Mouse (Mus musculus) spleen, adult 2 months (tissue): ENCODE measurements around the gene Arhgef17.

ENCODE experiments used
- CTCF ChIP-seq: fragments of 200-500 bp; IDR thresholded peaks from 2 replicates; pipeline ENCODE4 v1.5.1; 2011; ENCODE audit warnings: mild to moderate bottlenecking, inconsistent platforms; ENCODE audit not compliant: insufficient read depth, insufficient read length, insufficient replicate concordance; ENCODE audit errors: extremely low read depth
- POLR2A ChIP-seq: fragments of 200-500 bp; IDR thresholded peaks from 2 replicates; pipeline ENCODE4 v1.6.1; 2011; ENCODE audit warnings: low read depth, low read length, inconsistent platforms

DNA sequence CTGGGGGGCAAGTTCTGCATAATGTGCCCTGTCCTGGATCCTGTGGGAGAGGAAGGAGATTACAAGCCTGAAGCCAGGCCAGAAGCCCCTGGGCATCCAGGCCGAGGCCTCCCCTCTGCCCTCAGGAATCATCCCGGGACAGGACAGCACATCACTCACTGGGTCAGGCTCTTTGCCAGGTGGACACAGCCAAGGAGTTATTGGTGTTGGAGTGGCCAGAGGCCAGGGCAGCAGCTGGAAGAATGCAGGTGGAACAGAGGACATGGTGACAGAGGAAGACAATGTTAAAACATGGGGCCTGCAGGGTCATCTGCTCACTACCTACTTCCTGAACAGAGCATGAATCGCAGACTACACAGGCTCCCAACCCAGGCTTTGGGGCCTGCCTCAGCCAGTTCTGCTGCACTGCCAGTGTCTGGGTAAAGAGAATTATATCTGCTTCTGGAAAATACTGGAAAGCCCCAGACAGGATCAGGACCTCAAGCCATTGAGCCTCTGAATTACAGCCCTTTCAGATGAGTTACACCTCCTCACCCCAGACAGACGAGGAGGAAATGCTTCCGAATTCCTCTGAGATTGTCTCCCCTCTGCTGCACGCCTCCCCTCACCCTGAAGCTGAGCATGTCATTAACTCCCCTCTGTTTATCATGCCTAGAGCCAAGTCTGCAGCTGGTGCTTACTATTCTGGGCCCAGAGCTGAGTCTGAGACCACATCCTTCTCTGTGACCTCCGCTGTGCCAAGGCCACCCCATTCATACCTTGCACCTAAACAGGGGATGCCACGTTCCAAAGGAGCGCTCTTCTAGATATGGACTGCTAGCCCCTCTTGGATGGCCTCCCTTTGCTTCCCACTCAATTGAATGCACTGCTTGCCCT lies 80.2 kb downstream of the Arhgef17 start:
- TF ChIP-seq CTCF (no peak), POLR2A (no peak)
